Mouse (Mus musculus) hindlimb bud, embryonic 11.5 days (tissue): ENCODE results near the gene 4930539E08Rik.

Experiments
- DNase-seq: peaks from one replicate; pipeline ENCODE4 v3.0.0-alpha.2; 2012; ENCODE audit warnings: low read depth, low spot score; ENCODE audit errors: extremely low spot score

The 4930539E08Rik gene

GRCm38 (mm10) chr17:28863926-28864325 is 51.2 kb downstream of the 4930539E08Rik start:
- no peak for DNase-seq

- DNase-seq, result no peak
Measured at GRCm38 (mm10) chr17:28858205-28858604, 56.9 kb downstream of the 4930539E08Rik start, which contains the start of gene Pnpla1. Gene Pnpla1 (plus strand): TSS chr17:28858411.

- no peak for DNase-seq
Measured at GRCm38 (mm10) chr17:28856030-28856429, 59.1 kb downstream of the 4930539E08Rik start.

- no peak for DNase-seq
Measured at GRCm38 (mm10) chr17:28855166-28855885, 59.8 kb downstream of the 4930539E08Rik start.

- DNase-seq, result no peak
Measured at GRCm38 (mm10) chr17:28854377-28854776, 60.7 kb downstream of the 4930539E08Rik start.

- no peak for DNase-seq
Measured at GRCm38 (mm10) chr17:28850511-28850910, 64.6 kb downstream of the 4930539E08Rik start.

GRCm38 (mm10) chr17:28846974-28847617 is 68.0 kb downstream of the 4930539E08Rik start:
- no peak for DNase-seq
